Mouse (Mus musculus) liver, embryonic 13.5 days (tissue): ENCODE results near the gene Hoxa5. TPM values are rescaled to one million over a fixed set of nuclear protein-coding genes. Genes with fewer than 3 reads are reported as not detected.

Source experiments
- ATAC-seq: fragments of 200-750 bp; cut with Nextera tagmentation; 2 replicates; pipeline ENCODE4 v1.8.0; 2017; ENCODE audit warnings: low read depth, mild to moderate bottlenecking, moderate number of reproducible peaks, moderate library complexity
- DNase-seq: peaks from one replicate; pipeline ENCODE4 v3.0.0; 2022
- H3K27ac ChIP-seq: fragments of 300-500 bp; sonication (generic); 2 replicates; pipeline ENCODE4 v1.5.1; 2015; ENCODE audit warnings: moderate library complexity, mild to moderate bottlenecking, inconsistent platforms
- H3K27me3 ChIP-seq: fragments of 300-500 bp; sonication (generic); 2 replicates; pipeline ENCODE4 v1.6.1; 2015; ENCODE audit warnings: mild to moderate bottlenecking, inconsistent platforms
- H3K36me3 ChIP-seq: fragments of 300-500 bp; sonication (generic); 2 replicates; pipeline ENCODE4 v1.6.1; 2015; ENCODE audit warnings: mild to moderate bottlenecking, inconsistent platforms
- H3K4me1 ChIP-seq: fragments of 300-500 bp; sonication (generic); replicated peaks from 2 replicates; pipeline ENCODE4 v1.6.1; 2015; ENCODE audit warnings: inconsistent platforms
- H3K4me2 ChIP-seq: fragments of 300-500 bp; sonication (generic); 2 replicates; pipeline ENCODE4 v1.6.1; 2015; ENCODE audit warnings: inconsistent platforms, mild to moderate bottlenecking, moderate library complexity
- H3K4me3 ChIP-seq: fragments of 300-500 bp; sonication (generic); replicated peaks from 2 replicates; pipeline ENCODE4 v1.5.1; 2015; ENCODE audit warnings: mild to moderate bottlenecking, inconsistent platforms
- H3K9ac ChIP-seq: fragments of 300-500 bp; sonication (generic); 2 replicates; pipeline ENCODE4 v1.6.1; 2015; ENCODE audit warnings: mild to moderate bottlenecking, inconsistent platforms
- H3K9me3 ChIP-seq: fragments of 300-500 bp; sonication (generic); replicated peaks from 2 replicates; pipeline ENCODE4 v1.6.1; 2016; ENCODE audit warnings: inconsistent platforms
- WGBS: fragments of 180-500 bp; shearing (Covaris S2); methylation state at CpG from one replicate; pipeline ENCODE4 v1.1.7; 2015; ENCODE audit not compliant: insufficient replicate concordance; 5-methylcytosine and 5-hydroxymethylcytosine counted together
- polyA plus RNA-seq: library from polyadenylated mRNA; unstranded; fragments of >200 nt; fragmentation: Nextera tagmentation; extraction: Ambion mirVana; gene quantifications from 2 replicates; pipeline ENCODE4 v1.2.1, GENCODE M21; 2015

The Hoxa5 gene
- polyA plus RNA-seq, 1 experiment from 2014 or later, result 0.83 TPM

GRCm38 (mm10) chr6:52231885-52232567, 27.6 kb upstream of the Hoxa5 start:
- ATAC-seq (no peak), DNase-seq (no peak)
- Histone ChIP-seq H3K4me2 (no peak overlapping the region), H3K9ac (no peak overlapping the region), H3K9me3 (no peaks in the 10 kb centered on the region), H3K4me1 (no peaks in the 10 kb centered on the region), H3K36me3 (no peaks in the 10 kb centered on the region), H3K4me3 (no peak overlapping the region), H3K27ac (no peak overlapping the region), H3K27me3 (peaks cover 98% of the 10 kb centered on the region)
- WGBS, result 2% methylated on average over 18 of the region's 18 CpGs

- peaks cover 98% of the 10 kb centered on the region for H3K27me3 ChIP-seq
- no peaks in the 10 kb centered on the region for H3K36me3 ChIP-seq
- H3K4me2 ChIP-seq, result no peak within 1 kb of the TSS
- no peaks in the 10 kb centered on the region for H3K4me1 ChIP-seq
- H3K27ac ChIP-seq, result no peak within 1 kb of the TSS
- H3K9ac ChIP-seq, result no peak within 1 kb of the TSS
- DNase-seq (no peak), ATAC-seq (no peak)
- H3K9me3 ChIP-seq, result no peaks in the 10 kb centered on the region
- peak within 1 kb of the TSS; percentile 10; the same call in 1 of the 2 replicates for H3K4me3 ChIP-seq
- 3% methylated on average over 21 of the region's 36 CpGs for WGBS
Observed at GRCm38 (mm10) chr6:52230516-52231165, 26.3 kb upstream of the Hoxa5 start, which contains the start of gene Hoxa9. Gene Hoxa9, minus strand, starts transcription at chr6:52231089.

- Histone ChIP-seq H3K36me3 (no peaks in the 10 kb centered on the region), H3K4me2 (no peak overlapping the region), H3K27ac (no peak overlapping the region), H3K9me3 (no peaks in the 10 kb centered on the region), H3K4me1 (no peaks in the 10 kb centered on the region), H3K4me3 (0 out of 2 replicates have a peak overlapping the region, but pooled peaks have one; percentile 10), H3K27me3 (peaks cover 98% of the 10 kb centered on the region), H3K9ac (no peak overlapping the region)
- no peak for DNase-seq
- WGBS, result 2% methylated on average over 42 of the region's 44 CpGs
- ATAC-seq, result no peak
Observed at GRCm38 (mm10) chr6:52229558-52230416, 25.4 kb upstream of the Hoxa5 start.

GRCm38 (mm10) chr6:52228475-52229465, 24.4 kb upstream of the Hoxa5 start:
- no peak for ATAC-seq
- no peaks in the 10 kb centered on the region for H3K36me3 ChIP-seq
- H3K4me1 ChIP-seq, result no peaks in the 10 kb centered on the region
- no peak overlapping the region for H3K9ac ChIP-seq
- H3K27me3 ChIP-seq, result peaks cover 98% of the 10 kb centered on the region
- DNase-seq, result no peak
- no peak overlapping the region for H3K4me3 ChIP-seq
- no peaks in the 10 kb centered on the region for H3K9me3 ChIP-seq
- WGBS, result 2% methylated on average over 38 of the region's 38 CpGs
- no peak overlapping the region for H3K4me2 ChIP-seq
- no peak overlapping the region for H3K27ac ChIP-seq

GRCm38 (mm10) chr6:52227470-52228222, 23.3 kb upstream of the Hoxa5 start:
- no peak for ATAC-seq
- no peak for DNase-seq
- Histone ChIP-seq H3K9me3 (no peaks in the 10 kb centered on the region), H3K4me1 (no peaks in the 10 kb centered on the region), H3K9ac (no peak overlapping the region), H3K27me3 (peaks cover 98% of the 10 kb centered on the region), H3K4me3 (no peak overlapping the region), H3K36me3 (no peaks in the 10 kb centered on the region), H3K4me2 (no peak overlapping the region), H3K27ac (no peak overlapping the region)
- WGBS, result 6% methylated on average over 11 of the region's 11 CpGs

- Histone ChIP-seq H3K4me3 (no peak overlapping the region), H3K4me2 (no peak overlapping the region), H3K36me3 (no peaks in the 10 kb centered on the region), H3K9ac (no peak overlapping the region), H3K9me3 (no peaks in the 10 kb centered on the region), H3K27me3 (peaks cover 98% of the 10 kb centered on the region), H3K27ac (no peak overlapping the region), H3K4me1 (0 out of 2 replicates have a peak, but pooled peaks cover 3% of the 10 kb centered on the region)
- ATAC-seq, result no peak
- no peak for DNase-seq
- 8% methylated on average over 26 of the region's 26 CpGs for WGBS
Observed at GRCm38 (mm10) chr6:52226569-52227257, 22.3 kb upstream of the Hoxa5 start.

- Histone ChIP-seq H3K9me3 (no peaks in the 10 kb centered on the region), H3K9ac (no peak overlapping the region), H3K36me3 (no peaks in the 10 kb centered on the region), H3K4me1 (0 out of 2 replicates have a peak, but pooled peaks cover 4% of the 10 kb centered on the region), H3K27me3 (peaks cover 99% of the 10 kb centered on the region), H3K4me2 (peak overlapping the region; percentile 39), H3K4me3 (peak overlapping the region; percentile 32), H3K27ac (no peak overlapping the region)
- 1% methylated on average over 69 of the region's 69 CpGs for WGBS
- no peak for DNase-seq
- ATAC-seq, result no peak
Observed at GRCm38 (mm10) chr6:52225612-52226568, 21.5 kb upstream of the Hoxa5 start.

GRCm38 (mm10) chr6:52224895-52225611, 20.7 kb upstream of the Hoxa5 start:
- no peaks in the 10 kb centered on the region for H3K9me3 ChIP-seq
- H3K9ac ChIP-seq, result no peak overlapping the region
- H3K27me3 ChIP-seq, result peaks cover 99% of the 10 kb centered on the region
- H3K4me1 ChIP-seq, result 0 out of 2 replicates have a peak, but pooled peaks cover 4% of the 10 kb centered on the region
- no peak for DNase-seq
- H3K27ac ChIP-seq, result no peak overlapping the region
- peak overlapping the region; percentile 32 for H3K4me3 ChIP-seq
- H3K36me3 ChIP-seq, result no peaks in the 10 kb centered on the region
- peak overlapping the region; percentile 39 for H3K4me2 ChIP-seq
- 3% methylated on average over 35 of the region's 36 CpGs for WGBS
- ATAC-seq, result no peak
